Mouse (Mus musculus) intestine, embryonic 14.5 days (tissue): ENCODE data around the gene Tmem269. TPM values are rescaled to one million over a fixed set of nuclear protein-coding genes. Genes with fewer than 3 reads are reported as not detected.
A peak's percentile ranks its signal among the peaks of the same experiment; 100 is the strongest.

Source experiments
- ATAC-seq: fragments of 200-750 bp; cut with Nextera tagmentation; replicated peaks from 2 replicates; pipeline ENCODE4 v1.8.0; 2017; ENCODE audit warnings: low read depth, moderate number of reproducible peaks, moderate TSS enrichment, moderate library complexity; ENCODE audit not compliant: low FRiP score, low TSS enrichment
- DNase-seq: peaks from one replicate; pipeline ENCODE4 v3.0.0-alpha.2; 2018; ENCODE audit warnings: low spot score
- H3K27ac ChIP-seq: fragments of 300-500 bp; sonication (generic); 2 replicates; pipeline ENCODE4 v1.5.1; 2014; ENCODE audit warnings: low read depth, mild to moderate bottlenecking, control low read depth
- H3K27me3 ChIP-seq: fragments of 300-500 bp; sonication (generic); replicated peaks from 2 replicates; pipeline ENCODE4 v1.6.1; 2014; ENCODE audit warnings: low read length, control low read depth; ENCODE audit not compliant: control insufficient read depth, insufficient read depth
- H3K36me3 ChIP-seq: fragments of 300-500 bp; sonication (generic); 2 replicates; pipeline ENCODE4 v1.6.1; 2014; ENCODE audit warnings: low read length, control low read depth; ENCODE audit not compliant: control insufficient read depth, insufficient read depth
- H3K4me1 ChIP-seq: fragments of 300-500 bp; sonication (generic); replicated peaks from 2 replicates; pipeline ENCODE4 v1.6.1; 2014; ENCODE audit warnings: low read length, control low read depth, mixed read lengths; ENCODE audit not compliant: control insufficient read depth, insufficient read depth
- H3K4me2 ChIP-seq: fragments of 300-500 bp; sonication (generic); 2 replicates; pipeline ENCODE4 v1.6.1; 2014; ENCODE audit warnings: low read length
- H3K4me3 ChIP-seq: fragments of 300-500 bp; sonication (generic); 2 replicates; pipeline ENCODE4 v1.5.1; 2014; ENCODE audit warnings: low read depth, low read length, control low read depth, mixed read lengths
- H3K9ac ChIP-seq: fragments of 300-500 bp; sonication (generic); 2 replicates; pipeline ENCODE4 v1.6.1; 2014; ENCODE audit warnings: mild to moderate bottlenecking, low read length
- H3K9me3 ChIP-seq: fragments of 300-500 bp; sonication (generic); 2 replicates; pipeline ENCODE4 v1.6.1; 2016; ENCODE audit warnings: low read length, control low read depth; ENCODE audit not compliant: control insufficient read depth
- WGBS: fragments of 180-500 bp; shearing (Covaris S2); extraction: QIAGEN DNeasy Blood & Tissue Kit; methylation state at CpG from one replicate; pipeline ENCODE4 v1.1.7; 2014; 5-methylcytosine and 5-hydroxymethylcytosine counted together
- polyA plus RNA-seq: library from polyadenylated mRNA; unstranded; fragments of >200 nt; fragmentation: Nextera tagmentation; extraction: Ambion mirVana; gene quantifications from 2 replicates; pipeline ENCODE4 v1.2.1, GENCODE M21; 2014

Gene Tmem269
- polyA plus RNA-seq: not detected in 2 replicates

GRCm38 (mm10) chr4:119218169-119218568 is at the start of gene Tmem269:
Gene Tmem269 (minus strand): TSS chr4:119218217.
- Histone ChIP-seq H3K4me3 (no peak within 1 kb of the TSS), H3K27me3 (no peaks in the 10 kb centered on the region), H3K4me1 (no peaks in the 10 kb centered on the region), H3K9ac (no peak within 1 kb of the TSS), H3K36me3 (peaks cover 4% of the 10 kb centered on the region; the same call in 1 of the 2 replicates), H3K27ac (no peak within 1 kb of the TSS), H3K4me2 (no peak within 1 kb of the TSS), H3K9me3 (no peaks in the 10 kb centered on the region)
- WGBS: 15% methylated on average over 11 of the region's 11 CpGs
- DNase-seq (no peak), ATAC-seq (no peak)

DNA sequence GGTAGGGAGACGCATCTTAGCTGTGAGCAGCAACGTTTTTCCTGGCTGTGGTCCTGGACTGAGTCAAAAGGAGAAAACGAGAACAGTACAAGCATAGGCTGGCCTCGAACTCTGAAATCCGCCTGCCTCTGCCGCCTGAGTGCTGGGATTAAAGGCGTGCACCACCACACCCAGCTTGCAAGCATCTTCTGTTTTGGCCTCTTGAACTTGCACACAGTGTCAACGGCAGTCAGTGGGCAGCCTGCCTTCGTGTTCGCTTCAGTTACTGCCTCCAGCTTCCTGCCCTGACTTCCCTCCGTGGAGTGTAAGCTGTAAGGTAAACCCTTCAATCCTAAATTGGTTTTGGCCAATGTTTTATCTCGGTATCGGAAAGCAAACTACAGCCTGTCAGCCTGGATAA is 48.6 kb upstream of the Tmem269 start:
- no peak overlapping the region for H3K4me3 ChIP-seq
- H3K9me3 ChIP-seq: no peaks in the 10 kb centered on the region
- 76% methylated on average over 13 of the region's 13 CpGs for WGBS
- H3K9ac ChIP-seq: no peak overlapping the region
- H3K4me1 ChIP-seq: no peaks in the 10 kb centered on the region
- H3K36me3 ChIP-seq: peaks cover 19% of the 10 kb centered on the region
- DNase-seq (no peak), ATAC-seq (no peak)
- no peak overlapping the region for H3K27ac ChIP-seq
- H3K27me3 ChIP-seq: no peaks in the 10 kb centered on the region
- no peak overlapping the region for H3K4me2 ChIP-seq

GRCm38 (mm10) chr4:119263459-119263858 is 45.4 kb upstream of the Tmem269 start:
- ATAC-seq: no peak

GRCm38 (mm10) chr4:119262483-119262882 is 44.5 kb upstream of the Tmem269 start:
- Histone ChIP-seq H3K27me3 (no peaks in the 10 kb centered on the region), H3K4me2 (no peak overlapping the region), H3K9me3 (no peaks in the 10 kb centered on the region), H3K4me3 (no peak overlapping the region), H3K9ac (no peak overlapping the region), H3K27ac (no peak overlapping the region), H3K4me1 (no peaks in the 10 kb centered on the region), H3K36me3 (no peaks in the 10 kb centered on the region)
- 86% methylated on average over 5 of the region's 5 CpGs for WGBS
- ATAC-seq (no peak), DNase-seq (no peak)

More at GRCm38 (mm10) chr4:119263459-119263858, 45.4 kb upstream of the Tmem269 start:
- WGBS: 67% methylated on average over 3 of the region's 3 CpGs
- H3K4me2 ChIP-seq: no peak overlapping the region
- H3K4me1 ChIP-seq: no peaks in the 10 kb centered on the region
- H3K27me3 ChIP-seq: no peaks in the 10 kb centered on the region
- no peak for DNase-seq
- H3K9me3 ChIP-seq: no peaks in the 10 kb centered on the region
- H3K27ac ChIP-seq: no peak overlapping the region
- no peak overlapping the region for H3K9ac ChIP-seq
- H3K36me3 ChIP-seq: no peaks in the 10 kb centered on the region
- H3K4me3 ChIP-seq: no peak overlapping the region

DNA sequence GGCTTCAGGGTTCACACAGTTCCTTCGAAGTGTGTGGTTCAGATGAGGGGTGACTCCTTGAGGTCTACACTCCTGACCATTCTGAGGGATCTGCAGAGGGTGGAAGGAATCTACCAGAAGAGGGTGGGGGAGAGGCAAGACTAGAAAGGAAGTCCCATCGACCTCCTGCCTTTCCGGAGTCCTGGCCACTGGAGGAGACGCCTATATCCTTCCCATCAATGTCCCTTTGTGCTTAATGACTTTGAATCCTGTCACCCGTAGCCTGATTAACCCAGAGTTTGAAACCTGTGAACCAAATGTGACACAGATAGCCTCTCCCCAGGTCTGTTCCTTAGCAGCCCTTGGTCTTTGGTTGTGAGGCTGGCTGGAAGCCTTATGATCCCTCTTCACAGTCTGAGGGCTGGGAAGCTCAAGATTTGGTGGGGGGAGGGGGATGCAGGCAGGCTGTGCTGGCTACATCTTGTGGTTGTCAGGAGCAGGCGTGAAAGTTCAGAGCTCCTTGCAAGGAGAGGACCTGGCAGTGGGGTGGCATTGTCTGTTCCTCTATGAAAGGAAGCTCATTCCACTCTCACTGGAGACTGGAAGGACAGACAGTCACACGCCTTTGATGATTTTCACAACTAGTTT is 43.2 kb upstream of the Tmem269 start:
- no peak overlapping the region for H3K27ac ChIP-seq
- H3K27me3 ChIP-seq: no peaks in the 10 kb centered on the region

GRCm38 (mm10) chr4:119259344-119260254 is 41.6 kb upstream of the Tmem269 start:
- Histone ChIP-seq H3K4me3 (no peak overlapping the region), H3K36me3 (no peaks in the 10 kb centered on the region), H3K27me3 (no peaks in the 10 kb centered on the region), H3K4me1 (no peaks in the 10 kb centered on the region), H3K4me2 (no peak overlapping the region), H3K9ac (no peak overlapping the region), H3K27ac (no peak overlapping the region), H3K9me3 (no peaks in the 10 kb centered on the region)
- ATAC-seq: 0 out of 2 replicates have a peak, but pooled peaks have one; percentile 9
- DNase-seq: no peak
- 75% methylated on average over 15 of the region's 15 CpGs for WGBS

More for the DNA sequence above, 43.2 kb upstream of the Tmem269 start:
- H3K36me3 ChIP-seq: no peaks in the 10 kb centered on the region
- H3K4me1 ChIP-seq: no peaks in the 10 kb centered on the region
- no peak for ATAC-seq
- H3K9me3 ChIP-seq: no peaks in the 10 kb centered on the region
- no peak overlapping the region for H3K4me2 ChIP-seq
- no peak overlapping the region for H3K4me3 ChIP-seq
- no peak overlapping the region for H3K9ac ChIP-seq
- no peak for DNase-seq
- 43% methylated on average over 7 of the region's 7 CpGs for WGBS

GRCm38 (mm10) chr4:119257083-119257482 is 39.1 kb upstream of the Tmem269 start:
- H3K4me3 ChIP-seq: no peak overlapping the region
- peaks cover 4% of the 10 kb centered on the region; the same call in 1 of the 2 replicates for H3K4me1 ChIP-seq
- H3K27me3 ChIP-seq: no peaks in the 10 kb centered on the region
- H3K4me2 ChIP-seq: no peak overlapping the region
- ATAC-seq (no peak), DNase-seq (no peak)
- no peaks in the 10 kb centered on the region for H3K9me3 ChIP-seq
- no peaks in the 10 kb centered on the region for H3K36me3 ChIP-seq
- no peak overlapping the region for H3K9ac ChIP-seq
- 67% methylated on average over 6 of the region's 6 CpGs for WGBS
- H3K27ac ChIP-seq: no peak overlapping the region

DNA sequence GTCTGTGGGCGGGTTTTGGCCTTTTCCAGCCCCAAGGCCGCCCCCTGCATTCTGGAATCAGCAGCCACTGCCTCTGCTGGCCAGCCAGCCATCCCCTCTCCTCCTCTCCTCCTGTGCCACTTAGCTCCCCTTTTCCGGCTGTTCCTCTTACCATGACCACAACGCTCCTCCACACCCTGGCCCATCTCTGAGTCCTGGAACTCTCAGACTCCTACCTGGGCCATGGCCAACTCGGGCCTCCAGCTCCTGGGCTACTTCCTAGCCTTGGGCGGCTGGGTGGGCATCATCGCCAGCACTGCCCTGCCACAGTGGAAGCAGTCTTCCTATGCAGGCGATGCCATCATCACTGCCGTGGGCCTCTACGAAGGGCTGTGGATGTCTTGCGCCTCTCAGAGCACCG is 37.3 kb upstream of the Tmem269 start, which contains the start of gene Cldn19:
Gene Cldn19 (plus strand): TSS at position 64 of the 400 bp plus-strand sequence.
- no peak within 1 kb of the TSS for H3K4me3 ChIP-seq
- H3K9ac ChIP-seq: no peak within 1 kb of the TSS
- no peaks in the 10 kb centered on the region for H3K36me3 ChIP-seq
- ATAC-seq (no peak), DNase-seq (no peak)
- no peaks in the 10 kb centered on the region for H3K27me3 ChIP-seq
- H3K4me2 ChIP-seq: no peak within 1 kb of the TSS
- no peak within 1 kb of the TSS for H3K27ac ChIP-seq
- H3K4me1 ChIP-seq: peaks cover 4% of the 10 kb centered on the region; the same call in 1 of the 2 replicates
- 85% methylated on average over 12 of the region's 12 CpGs for WGBS
- H3K9me3 ChIP-seq: no peaks in the 10 kb centered on the region
